Mouse (Mus musculus): Measurements from ENCODE around the gene Cd300a. TPM values are rescaled to one million over a fixed set of nuclear protein-coding genes. Genes with fewer than 3 reads are reported as not detected.
A peak's percentile ranks its signal among the peaks of the same experiment; 100 is the strongest.

Cd300a gene
- polyA plus RNA-seq (2012; rRNA removed): 11.6 and 12.5 TPM in 2 replicates

GRCm38 (mm10) chr11:114889991-114890518 lies at the start of gene Cd300a:
TSS of gene Cd300a (plus strand) at chr11:114890041.
- peak within 1 kb of the TSS; percentile 52 for H3K27ac ChIP-seq (ENCODE audit: insufficient read depth, low read length)
- H3K36me3 ChIP-seq (ENCODE audit: control insufficient read depth, insufficient read depth, low read length): no peaks in the 10 kb centered on the region
- WGBS: 6% methylated on average over 18 of the region's 18 CpGs
- peaks cover 5% of the 10 kb centered on the region; the same call in 1 of the 2 replicates for H3K4me1 ChIP-seq (ENCODE audit: control insufficient read depth, insufficient read depth, insufficient read length)
- H3K4me3 ChIP-seq (ENCODE audit: extremely low read depth, insufficient read depth, insufficient read length): peak within 1 kb of the TSS; percentile 53
- H3K27me3 ChIP-seq (ENCODE audit: control insufficient read depth, insufficient read depth, low read length): no peaks in the 10 kb centered on the region
- no peak for TF ChIP-seq CTCF (IDR thresholded peaks at IDR 0.05; ENCODE audit: extremely low read depth, insufficient read depth, insufficient read length, insufficient replicate concordance)
- no peak for TF ChIP-seq POLR2A (IDR thresholded peaks at IDR 0.05; ENCODE audit: low read depth, low read length)
- DNase-seq (ENCODE audit: low read depth in 1 of 2, low spot score in 2 of 2): no peak

- no peak overlapping the region for H3K27ac ChIP-seq (ENCODE audit: insufficient read depth, low read length)
- H3K36me3 ChIP-seq (ENCODE audit: control insufficient read depth, insufficient read depth, low read length): no peaks in the 10 kb centered on the region
- H3K4me1 ChIP-seq (ENCODE audit: control insufficient read depth, insufficient read depth, insufficient read length): no peaks in the 10 kb centered on the region; the same call in 1 of the 2 replicates
- 28% methylated on average over 8 of the region's 8 CpGs for WGBS
- H3K4me3 ChIP-seq (ENCODE audit: extremely low read depth, insufficient read depth, insufficient read length): no peak overlapping the region
- no peaks in the 10 kb centered on the region for H3K27me3 ChIP-seq (ENCODE audit: control insufficient read depth, insufficient read depth, low read length)
- DNase-seq (ENCODE audit: low read depth in 1 of 2, low spot score in 2 of 2): no peak
- TF ChIP-seq CTCF (IDR thresholded peaks at IDR 0.05; ENCODE audit: extremely low read depth, insufficient read depth, insufficient read length, insufficient replicate concordance) (no peak), POLR2A (IDR thresholded peaks at IDR 0.05; ENCODE audit: low read depth, low read length) (no peak)
Observed at GRCm38 (mm10) chr11:114843818-114844463, 45.9 kb upstream of the Cd300a start.

GRCm38 (mm10) chr11:114844464-114845220 lies 45.2 kb upstream of the Cd300a start:
- no peaks in the 10 kb centered on the region; the same call in 1 of the 2 replicates for H3K4me1 ChIP-seq (ENCODE audit: control insufficient read depth, insufficient read depth, insufficient read length)
- H3K4me3 ChIP-seq (ENCODE audit: extremely low read depth, insufficient read depth, insufficient read length): no peak overlapping the region
- WGBS: 81% methylated on average over 7 of the region's 7 CpGs
- no peak for DNase-seq (ENCODE audit: low read depth in 1 of 2, low spot score in 2 of 2)
- TF ChIP-seq CTCF (IDR thresholded peaks at IDR 0.05; ENCODE audit: extremely low read depth, insufficient read depth, insufficient read length, insufficient replicate concordance) (no peak), POLR2A (IDR thresholded peaks at IDR 0.05; ENCODE audit: low read depth, low read length) (no peak)
- H3K27me3 ChIP-seq (ENCODE audit: control insufficient read depth, insufficient read depth, low read length): no peaks in the 10 kb centered on the region
- H3K27ac ChIP-seq (ENCODE audit: insufficient read depth, low read length): no peak overlapping the region
- H3K36me3 ChIP-seq (ENCODE audit: control insufficient read depth, insufficient read depth, low read length): no peaks in the 10 kb centered on the region

- Histone ChIP-seq H3K4me3 (ENCODE audit: extremely low read depth, insufficient read depth, insufficient read length) (no peak overlapping the region), H3K4me1 (ENCODE audit: control insufficient read depth, insufficient read depth, insufficient read length) (peaks cover 2% of the 10 kb centered on the region; the same call in 1 of the 2 replicates), H3K27me3 (ENCODE audit: control insufficient read depth, insufficient read depth, low read length) (no peaks in the 10 kb centered on the region), H3K36me3 (ENCODE audit: control insufficient read depth, insufficient read depth, low read length) (no peaks in the 10 kb centered on the region), H3K27ac (ENCODE audit: insufficient read depth, low read length) (no peak overlapping the region)
- TF ChIP-seq POLR2A (IDR thresholded peaks at IDR 0.05; ENCODE audit: low read depth, low read length) (no peak), CTCF (IDR thresholded peaks at IDR 0.05; ENCODE audit: extremely low read depth, insufficient read depth, insufficient read length, insufficient replicate concordance) (no peak)
- DNase-seq (ENCODE audit: low read depth in 1 of 2, low spot score in 2 of 2): no peak
- WGBS: 90% methylated on average over 4 of the region's 4 CpGs
Observed at GRCm38 (mm10) chr11:114846336-114846735, 43.5 kb upstream of the Cd300a start.

GRCm38 (mm10) chr11:114847008-114847407 lies 42.8 kb upstream of the Cd300a start:
- 90% methylated on average over 5 of the region's 5 CpGs for WGBS
- H3K4me1 ChIP-seq (ENCODE audit: control insufficient read depth, insufficient read depth, insufficient read length): peaks cover 8% of the 10 kb centered on the region
- no peak for TF ChIP-seq POLR2A (IDR thresholded peaks at IDR 0.05; ENCODE audit: low read depth, low read length)
- TF ChIP-seq CTCF (IDR thresholded peaks at IDR 0.05; ENCODE audit: extremely low read depth, insufficient read depth, insufficient read length, insufficient replicate concordance): no peak
- H3K27me3 ChIP-seq (ENCODE audit: control insufficient read depth, insufficient read depth, low read length): peaks cover 3% of the 10 kb centered on the region
- H3K36me3 ChIP-seq (ENCODE audit: control insufficient read depth, insufficient read depth, low read length): no peaks in the 10 kb centered on the region
- no peak overlapping the region for H3K4me3 ChIP-seq (ENCODE audit: extremely low read depth, insufficient read depth, insufficient read length)
- DNase-seq (ENCODE audit: low read depth in 1 of 2, low spot score in 2 of 2): no peak
- H3K27ac ChIP-seq (ENCODE audit: insufficient read depth, low read length): no peak overlapping the region

GRCm38 (mm10) chr11:114849572-114849971 lies 40.3 kb upstream of the Cd300a start:
- Histone ChIP-seq H3K27me3 (ENCODE audit: control insufficient read depth, insufficient read depth, low read length) (peaks cover 7% of the 10 kb centered on the region), H3K36me3 (ENCODE audit: control insufficient read depth, insufficient read depth, low read length) (no peaks in the 10 kb centered on the region), H3K4me1 (ENCODE audit: control insufficient read depth, insufficient read depth, insufficient read length) (peaks cover 10% of the 10 kb centered on the region), H3K27ac (ENCODE audit: insufficient read depth, low read length) (no peak overlapping the region), H3K4me3 (ENCODE audit: extremely low read depth, insufficient read depth, insufficient read length) (no peak overlapping the region)
- no peak for TF ChIP-seq POLR2A (IDR thresholded peaks at IDR 0.05; ENCODE audit: low read depth, low read length)
- TF ChIP-seq CTCF (IDR thresholded peaks at IDR 0.05; ENCODE audit: extremely low read depth, insufficient read depth, insufficient read length, insufficient replicate concordance): no peak
- WGBS: 38% methylated on average over 2 of the region's 2 CpGs
- DNase-seq (ENCODE audit: low read depth in 1 of 2, low spot score in 2 of 2): no peak

Data from spleen, adult 2 months (tissue).